Mouse (Mus musculus): Measurements from ENCODE around the gene Map4k2.
A peak's percentile ranks its signal among the peaks of the same experiment; 100 is the strongest.

Gene Map4k2

DNA sequence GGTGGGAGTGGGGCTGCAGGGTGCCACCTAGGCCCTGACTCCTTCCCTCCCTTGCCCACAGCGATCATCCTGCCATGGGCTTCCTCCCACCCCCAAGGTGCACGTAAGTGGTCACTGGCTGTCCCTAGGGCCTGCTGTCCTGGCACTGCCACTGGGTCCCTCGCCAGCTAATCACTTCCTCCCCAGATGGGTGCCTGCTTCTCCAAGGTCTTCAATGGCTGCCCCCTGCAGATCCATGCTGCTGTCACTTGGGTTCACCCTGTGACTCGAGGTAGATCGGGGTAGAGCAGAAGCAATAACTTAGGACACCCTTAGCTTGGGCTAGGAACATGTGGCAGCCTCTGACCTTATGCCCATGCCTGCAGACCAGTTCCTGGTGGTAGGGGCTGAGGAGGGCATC lies 5.1 kb downstream of the Map4k2 start:
- DNase-seq (ENCODE audit: low spot score), result no peak

DNA sequence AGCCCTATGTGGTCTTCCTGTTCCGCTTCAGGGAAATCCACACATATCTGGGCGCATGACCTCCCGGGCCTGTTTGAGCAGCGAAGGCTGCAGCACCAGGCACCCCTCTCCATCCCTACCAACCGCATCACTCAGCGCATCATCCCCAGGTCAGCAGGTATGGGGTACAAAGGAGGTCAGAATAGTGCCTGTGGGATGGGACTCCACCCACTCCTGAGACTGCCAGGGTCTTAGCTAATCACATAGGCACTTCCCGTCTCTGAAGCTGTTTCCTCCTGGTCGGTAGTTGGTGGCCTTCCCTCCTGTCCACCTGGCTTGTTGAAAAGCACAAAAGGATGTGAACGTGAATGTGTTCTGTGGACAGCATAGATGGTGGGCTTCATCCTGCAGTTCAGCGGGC lies 5.7 kb downstream of the Map4k2 start:
- DNase-seq (ENCODE audit: low spot score), result no peak

DNA sequence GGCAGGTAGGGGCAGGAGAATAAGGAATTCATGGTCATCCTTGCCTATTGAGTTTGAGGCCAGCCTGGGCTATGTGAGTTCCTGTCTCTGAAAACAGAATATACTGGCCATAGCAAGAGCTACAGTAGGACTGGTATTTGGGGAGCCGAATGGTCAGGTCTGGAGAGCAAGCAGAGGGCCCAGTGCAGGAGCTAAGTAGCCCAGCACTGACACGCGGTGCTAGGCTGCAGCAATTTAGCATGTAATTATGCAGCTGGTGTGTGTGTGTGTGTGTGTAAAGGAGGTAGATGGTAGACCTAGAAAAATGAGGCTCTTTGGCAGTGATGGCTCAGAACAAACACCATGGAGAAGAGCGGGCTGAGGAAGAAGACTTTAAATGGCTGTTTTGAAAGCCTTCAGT lies 6.7 kb downstream of the Map4k2 start:
- DNase-seq (ENCODE audit: low spot score), result no peak

DNA sequence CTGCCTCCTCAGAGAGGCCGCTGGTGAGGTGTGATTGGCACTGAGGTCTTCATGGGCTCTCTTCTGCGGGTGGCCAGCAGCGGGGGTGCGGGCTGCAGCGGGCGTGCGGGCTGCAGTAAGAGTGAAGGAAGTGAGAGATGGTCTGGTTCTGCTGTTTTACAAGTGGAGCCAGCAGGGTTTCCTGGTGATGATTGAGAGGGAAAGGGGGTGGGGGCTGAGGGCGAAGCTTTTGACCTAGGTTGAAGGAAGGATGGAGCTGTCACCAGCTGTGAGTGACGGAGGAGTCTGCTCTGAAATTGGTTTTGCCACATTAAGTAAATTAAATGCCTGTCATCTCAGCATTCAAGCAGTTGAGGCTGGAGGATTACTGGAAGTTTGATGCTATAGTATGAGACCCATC lies 7.8 kb downstream of the Map4k2 start:
- DNase-seq (ENCODE audit: low spot score), result no peak

DNA sequence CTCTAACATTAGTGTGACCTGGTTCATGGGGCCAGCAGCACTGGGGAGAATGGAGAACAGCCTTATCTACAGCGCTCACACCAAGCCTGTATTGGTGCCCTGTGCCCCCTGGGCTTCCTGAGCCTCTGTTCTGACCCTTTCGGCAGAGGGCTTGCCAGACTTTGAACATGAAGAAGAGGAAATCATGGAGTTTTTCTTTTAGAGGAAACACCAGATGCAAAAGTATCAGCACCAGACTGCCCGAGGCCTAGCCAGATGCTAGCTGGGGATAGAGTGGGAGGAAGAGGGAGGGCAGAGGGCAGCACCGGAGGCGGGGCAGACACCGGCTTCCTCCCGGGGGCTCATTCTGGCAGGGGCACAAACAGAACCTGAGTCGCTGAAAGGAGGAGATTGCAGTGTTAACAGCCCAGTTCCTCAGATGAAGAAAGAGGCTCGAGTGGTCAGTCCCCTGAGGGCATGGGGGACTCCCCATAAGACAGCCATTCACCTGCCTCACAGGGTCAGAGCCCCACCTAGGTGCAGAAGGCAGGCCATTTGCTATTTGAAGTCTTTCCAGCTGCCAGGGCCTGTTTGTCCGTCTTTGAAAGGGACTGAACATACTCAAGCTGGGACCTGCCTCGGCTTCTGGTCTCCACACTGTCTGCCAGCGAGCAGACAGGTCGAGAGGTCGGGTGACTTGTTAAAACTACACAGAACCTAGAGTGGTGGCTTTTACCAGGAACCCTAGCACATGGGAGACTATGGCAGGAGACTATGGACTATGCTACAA lies 8.5 kb downstream of the Map4k2 start:
- DNase-seq (ENCODE audit: low spot score), result peak; percentile 69

DNA sequence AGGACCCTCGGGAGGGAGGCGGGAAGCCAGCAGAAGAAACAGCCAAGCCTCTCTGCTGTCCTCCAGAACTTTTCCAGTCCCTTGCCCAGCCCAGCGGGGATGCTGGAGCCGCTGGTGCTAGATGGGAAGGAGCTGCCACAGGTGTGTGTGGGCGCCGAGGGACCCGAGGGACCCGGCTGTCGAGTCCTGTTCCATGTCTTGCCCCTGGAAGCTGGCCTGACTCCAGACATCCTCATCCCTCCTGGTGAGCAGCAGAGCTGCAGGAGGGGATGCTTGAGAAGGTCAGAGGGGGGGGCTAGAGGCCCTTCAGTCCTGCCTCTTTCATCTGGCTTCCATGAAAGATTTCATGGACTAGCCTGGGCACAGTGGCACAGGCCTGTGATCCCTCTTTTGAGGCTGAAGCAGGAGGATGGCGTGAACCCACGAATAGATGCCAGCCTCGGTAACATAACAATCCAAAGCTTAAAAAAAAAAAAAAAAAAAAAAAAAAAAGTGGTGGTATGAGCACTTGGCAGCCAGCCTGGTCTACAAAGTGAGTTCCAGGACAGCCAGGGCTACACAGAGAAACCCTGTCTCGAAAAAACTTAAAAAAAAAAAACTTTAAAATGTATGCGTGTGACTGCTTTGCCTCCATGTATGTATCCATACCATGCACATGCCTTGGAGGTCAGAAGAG lies 10.6 kb downstream of the Map4k2 start:
- DNase-seq (ENCODE audit: low spot score), result no peak

DNA sequence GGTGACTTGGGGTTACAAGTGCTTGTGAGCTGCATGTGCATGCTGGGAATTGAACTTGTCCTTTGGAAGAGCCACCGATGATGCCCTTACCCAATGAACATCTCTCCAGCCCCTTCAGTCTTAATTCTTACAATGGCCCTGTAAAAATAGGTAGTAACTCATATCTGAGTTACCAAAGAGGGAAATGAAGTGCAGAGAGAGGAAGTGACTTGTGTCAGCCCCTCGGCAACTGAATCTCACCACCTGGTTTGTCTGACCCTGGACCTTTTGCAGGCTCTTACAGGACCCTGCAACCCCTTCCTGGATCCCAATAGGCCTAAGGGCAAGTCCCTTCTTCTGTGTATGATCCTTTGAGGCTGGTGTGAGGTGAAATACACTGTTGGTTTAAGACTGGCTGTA lies 11.2 kb downstream of the Map4k2 start:
- DNase-seq (ENCODE audit: low spot score), result no peak

DNA sequence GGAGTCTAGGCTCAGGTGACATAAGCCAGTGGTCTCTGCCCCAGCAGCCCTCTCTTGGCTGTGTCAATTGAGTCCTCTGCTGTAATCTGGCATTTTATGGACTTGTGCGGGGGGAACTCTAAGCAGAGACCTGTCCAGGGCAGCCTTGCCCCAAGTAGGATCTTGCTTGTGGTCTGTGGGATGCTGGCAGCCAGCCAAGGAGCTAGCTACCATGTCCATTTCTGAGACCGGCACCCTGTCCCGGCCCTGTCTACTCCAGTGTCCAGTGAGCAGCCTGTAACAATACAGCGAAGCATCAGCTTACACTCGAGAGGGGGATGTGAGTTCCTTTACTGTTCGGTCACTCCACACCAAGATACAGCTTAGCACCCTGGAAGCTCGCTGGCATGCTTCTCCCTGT lies 13.1 kb downstream of the Map4k2 start:
- no peak for DNase-seq (ENCODE audit: low spot score)

DNA sequence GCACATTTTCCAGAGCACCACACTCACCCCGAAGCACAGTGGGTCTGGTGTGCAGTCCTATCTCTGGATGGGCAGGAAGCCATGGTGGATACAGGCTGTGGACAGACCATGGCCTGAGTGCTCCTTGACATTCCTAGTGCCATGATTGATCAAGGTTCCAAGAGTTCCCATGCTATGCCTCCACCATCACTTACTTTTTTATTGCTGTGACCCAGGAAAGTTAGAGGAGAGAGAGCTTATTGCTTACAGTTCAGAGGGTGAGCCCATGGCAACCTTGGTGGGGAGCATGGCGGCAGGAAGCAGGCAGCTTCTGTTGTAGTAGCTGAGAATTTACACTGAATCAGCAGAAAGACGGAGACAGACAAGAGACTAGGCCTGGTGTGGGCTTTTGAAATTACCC lies 20.4 kb downstream of the Map4k2 start:
- DNase-seq (ENCODE audit: low spot score), result no peak

DNA sequence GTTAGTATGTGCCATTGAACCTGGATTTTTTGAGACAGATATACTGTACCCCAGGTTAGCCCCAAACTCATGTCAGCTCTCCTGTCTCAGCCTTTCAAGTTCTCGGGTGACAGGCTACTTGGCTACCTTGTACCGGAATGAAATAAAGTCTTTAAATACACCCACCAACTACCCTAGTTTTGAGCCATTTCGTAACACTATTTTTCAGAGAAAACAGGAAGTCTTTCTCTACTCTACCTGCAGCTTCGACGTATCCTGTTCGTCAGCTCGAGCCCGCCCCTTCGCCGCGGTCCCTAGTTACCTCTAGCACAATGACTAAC lies 22.1 kb downstream of the Map4k2 start:
- DNase-seq (ENCODE audit: low spot score), result no peak

DNA sequence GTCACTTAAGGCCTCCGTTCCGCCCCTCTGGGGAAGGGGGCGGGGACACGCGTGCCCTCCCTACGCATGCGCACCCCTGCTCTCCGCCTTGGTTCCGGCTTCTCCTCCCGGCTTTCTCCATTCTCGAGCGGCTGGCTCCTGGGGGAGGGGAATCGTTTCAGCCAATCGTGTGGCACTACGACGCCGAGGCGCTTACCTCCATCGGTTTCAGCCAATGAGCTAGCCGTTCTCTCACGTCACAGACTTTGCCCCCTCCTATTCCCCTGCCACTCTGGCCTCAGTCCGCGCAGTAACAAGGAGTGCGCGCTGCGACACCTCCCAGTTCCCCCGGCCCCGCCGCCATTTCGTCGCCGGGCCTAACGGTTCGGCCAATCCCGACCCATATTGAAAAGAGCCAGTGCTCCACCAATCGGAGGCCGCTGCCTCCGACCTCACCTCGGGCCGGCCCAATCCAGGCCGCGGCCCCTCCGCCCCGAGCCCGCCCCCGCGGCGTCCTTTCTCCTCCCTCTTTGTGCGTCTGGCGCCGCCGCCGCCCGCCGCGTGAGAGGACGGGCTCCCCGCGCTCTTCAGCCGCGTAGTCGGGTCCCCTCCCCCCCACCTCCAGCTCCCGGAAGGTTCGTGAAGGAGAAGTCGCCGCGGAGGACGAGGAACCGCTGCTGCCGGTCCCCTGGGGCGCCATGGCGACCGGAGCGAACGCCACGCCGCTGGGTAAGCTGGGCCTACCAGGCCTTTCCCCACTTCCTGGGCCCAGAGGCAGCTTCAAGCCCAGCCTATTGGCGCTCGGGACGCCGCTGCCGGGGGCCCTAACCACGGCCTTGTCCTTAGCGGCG lies 22.7 kb downstream of the Map4k2 start, which contains the start of gene Sf1:
TSS of gene Sf1 (plus strand) at position 280 of the 830 bp plus-strand sequence.
- peak; percentile 99 for DNase-seq (ENCODE audit: low spot score)

DNA sequence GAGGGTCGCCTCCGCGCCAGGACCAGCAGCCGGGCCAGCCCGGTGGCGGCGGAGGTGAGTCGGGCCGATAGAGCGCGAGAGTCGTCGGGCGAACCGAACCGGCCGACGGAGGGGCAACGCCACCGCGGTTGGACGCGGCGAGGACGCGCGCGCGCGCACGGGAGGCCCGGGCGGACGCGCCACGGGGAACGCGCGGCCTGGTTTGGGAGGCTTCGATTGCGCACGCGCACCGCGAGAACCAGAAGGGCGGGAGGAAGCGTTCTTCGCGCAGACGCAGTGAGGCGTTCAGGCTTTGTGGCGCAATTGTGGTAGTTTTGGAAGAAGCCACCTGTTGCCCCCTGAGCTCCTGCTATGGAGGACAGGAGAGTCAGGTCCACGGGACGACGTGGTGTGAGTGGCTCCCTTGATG lies 23.4 kb downstream of the Map4k2 start:
- peak; percentile 93 for DNase-seq (ENCODE audit: low spot score)

DNA sequence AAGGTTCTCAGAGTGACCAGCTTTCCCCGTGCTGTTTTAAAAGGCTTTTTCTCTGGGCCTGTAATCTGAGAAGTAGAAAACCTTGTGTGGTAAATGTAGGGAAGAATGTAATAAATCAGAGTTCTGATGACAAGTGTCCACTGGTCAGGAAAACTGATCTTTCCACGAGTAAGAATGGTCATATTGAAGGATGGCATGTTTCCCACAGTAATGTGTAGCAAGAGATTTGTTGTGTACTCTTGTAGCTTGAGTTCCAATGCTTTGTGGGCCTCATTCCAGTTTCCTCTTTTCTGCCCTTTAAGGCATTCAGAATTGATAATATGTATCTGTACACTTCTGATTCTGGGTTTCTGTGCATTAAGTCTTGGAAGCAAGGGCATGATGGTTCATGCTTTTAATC lies 23.9 kb downstream of the Map4k2 start:
- no peak for DNase-seq (ENCODE audit: low spot score)

DNA sequence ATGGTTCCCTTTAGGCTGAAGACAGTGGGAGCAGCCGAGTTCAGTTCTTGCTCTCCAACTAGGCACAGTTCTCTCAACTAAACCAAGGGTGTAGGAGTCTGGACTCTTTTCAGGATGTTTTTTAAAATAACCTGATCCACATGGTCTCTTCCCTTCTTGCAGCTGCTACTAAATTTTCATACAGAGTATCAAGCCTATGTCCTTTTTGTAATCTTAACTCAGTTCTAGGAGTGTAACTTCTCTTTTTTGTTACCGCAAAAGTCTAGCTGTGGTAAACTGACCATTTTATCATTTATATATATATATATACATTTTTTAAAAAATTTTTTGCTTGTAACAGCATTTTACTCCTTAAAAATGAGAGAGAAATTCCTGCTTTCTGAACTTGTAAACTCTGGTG lies 29.2 kb downstream of the Map4k2 start:
- no peak for DNase-seq (ENCODE audit: low spot score)

DNA sequence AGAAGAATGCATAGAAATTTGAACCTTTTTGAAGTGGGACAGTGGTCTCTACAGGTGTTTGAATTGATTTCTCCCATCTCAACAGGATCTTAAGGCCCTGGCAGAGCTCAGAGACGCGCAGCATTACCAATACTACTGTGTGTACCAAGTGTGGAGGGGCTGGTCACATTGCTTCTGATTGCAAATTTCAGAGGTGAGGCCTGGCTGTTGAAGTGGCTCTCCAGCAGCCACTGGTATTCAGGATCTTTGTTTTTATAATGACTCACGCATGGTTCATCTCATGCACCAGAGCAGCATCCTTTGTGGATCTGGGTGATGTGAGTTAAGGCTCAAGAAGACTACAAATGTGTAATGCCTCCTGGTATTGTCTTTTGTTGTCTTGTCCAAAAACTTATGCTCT lies 31.5 kb downstream of the Map4k2 start:
- DNase-seq (ENCODE audit: low spot score), result no peak

DNA sequence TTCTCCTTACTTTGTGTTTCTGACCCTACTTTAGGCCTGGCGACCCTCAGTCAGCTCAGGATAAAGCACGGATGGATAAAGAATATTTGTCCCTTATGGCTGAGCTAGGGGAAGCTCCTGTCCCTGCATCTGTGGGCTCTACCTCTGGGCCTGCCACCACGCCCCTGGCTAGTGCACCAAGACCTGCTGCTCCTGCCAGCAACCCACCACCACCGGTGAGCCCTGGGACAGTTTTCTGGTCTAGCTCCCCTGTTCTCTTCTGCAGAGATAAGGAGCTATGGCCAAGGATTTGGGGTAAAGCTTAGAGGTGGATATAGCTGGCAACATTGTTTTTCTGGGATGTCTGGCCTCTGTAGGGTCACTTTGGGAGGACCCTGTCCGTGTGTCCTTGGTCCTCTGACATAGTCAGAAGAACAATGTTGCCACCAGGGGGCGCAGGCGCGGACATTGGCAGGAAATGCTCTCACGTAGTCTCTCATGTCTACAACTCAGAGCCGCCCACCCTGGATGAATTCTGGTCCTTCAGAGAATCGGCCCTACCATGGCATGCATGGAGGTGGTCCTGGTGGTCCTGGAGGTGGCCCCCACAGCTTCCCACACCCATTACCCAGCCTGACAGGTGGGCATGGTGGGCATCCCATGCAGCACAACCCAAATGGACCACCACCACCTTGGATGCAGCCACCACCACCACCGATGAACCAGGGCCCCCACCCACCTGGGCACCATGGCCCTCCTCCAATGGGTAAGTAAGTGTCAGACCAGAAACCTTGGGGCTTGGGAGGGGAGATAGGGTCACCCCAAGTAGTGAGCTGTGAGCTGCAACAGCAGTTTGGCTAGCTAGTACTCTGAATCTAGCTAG lies 32.8 kb downstream of the Map4k2 start:
- DNase-seq (ENCODE audit: low spot score), result peak; percentile 86

DNA sequence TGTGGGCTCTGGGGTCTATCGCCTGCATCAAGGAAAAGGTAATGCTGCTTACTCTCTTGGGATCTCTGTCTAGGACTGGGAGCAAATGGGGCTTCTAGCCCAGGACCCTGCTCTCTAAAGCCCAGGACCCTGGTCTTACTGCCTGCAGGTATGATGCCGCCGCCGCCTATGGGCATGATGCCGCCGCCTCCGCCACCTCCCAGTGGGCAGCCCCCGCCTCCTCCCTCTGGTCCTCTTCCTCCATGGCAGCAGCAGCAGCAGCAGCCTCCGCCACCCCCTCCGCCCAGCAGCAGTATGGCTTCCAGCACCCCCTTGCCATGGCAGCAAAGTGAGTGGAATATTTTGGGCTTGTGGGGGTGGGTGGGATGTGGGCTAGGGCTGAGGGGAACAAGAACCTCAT lies 33.6 kb downstream of the Map4k2 start:
- no peak for DNase-seq (ENCODE audit: low spot score)

DNA sequence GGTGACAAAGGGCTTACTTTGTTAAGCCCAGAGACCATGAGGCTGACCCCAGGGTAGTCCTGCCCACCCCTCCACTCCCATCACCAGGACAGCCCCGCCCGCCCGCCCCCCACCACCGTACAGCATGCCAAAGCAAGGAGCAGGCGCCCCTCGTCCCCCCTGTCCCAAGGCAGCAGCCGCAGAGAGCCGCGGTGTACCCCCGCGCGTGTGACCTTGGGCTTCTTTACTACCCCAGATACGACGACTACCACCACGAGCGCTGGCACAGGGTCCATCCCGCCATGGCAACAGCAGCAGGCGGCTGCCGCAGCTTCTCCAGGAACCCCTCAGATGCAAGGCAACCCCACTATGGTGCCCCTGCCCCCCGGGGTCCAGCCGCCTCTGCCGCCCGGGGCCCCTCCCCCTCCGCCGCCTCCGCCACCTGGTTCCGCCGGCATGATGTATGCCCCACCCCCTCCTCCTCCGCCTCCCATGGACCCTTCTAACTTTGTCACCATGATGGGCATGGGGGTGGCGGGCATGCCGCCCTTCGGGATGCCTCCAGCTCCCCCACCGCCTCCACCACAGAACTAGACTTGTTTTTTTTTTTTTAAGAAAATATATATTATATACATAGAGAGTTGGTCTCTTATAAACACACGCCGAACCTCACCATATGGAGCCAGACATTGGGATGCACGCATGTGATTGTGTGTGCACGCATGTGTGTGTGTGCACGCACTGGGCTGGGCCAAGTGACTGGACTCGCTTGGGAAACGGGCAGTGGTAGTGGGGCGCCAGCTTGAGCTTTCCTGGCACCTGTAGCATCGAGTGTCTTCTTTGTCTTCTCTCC lies 34.7 kb downstream of the Map4k2 start:
- DNase-seq (ENCODE audit: low spot score), result no peak

DNA sequence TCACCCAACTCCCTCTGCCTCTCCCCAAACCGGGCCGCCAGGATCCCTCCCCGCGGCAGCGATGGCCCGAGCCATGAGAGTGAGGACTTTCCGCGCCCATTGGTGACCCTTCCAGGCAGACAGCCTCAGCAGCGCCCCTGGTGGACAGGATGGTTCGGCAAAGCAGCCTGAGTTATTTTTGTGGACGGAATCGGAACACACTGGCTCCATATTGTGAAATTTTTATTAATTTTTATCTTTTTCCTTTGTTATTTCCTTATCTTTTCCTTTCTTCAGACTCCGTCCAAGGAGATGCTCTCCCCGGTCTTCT lies 35.3 kb downstream of the Map4k2 start:
- peak; percentile 64 for DNase-seq (ENCODE audit: low spot score)

DNA sequence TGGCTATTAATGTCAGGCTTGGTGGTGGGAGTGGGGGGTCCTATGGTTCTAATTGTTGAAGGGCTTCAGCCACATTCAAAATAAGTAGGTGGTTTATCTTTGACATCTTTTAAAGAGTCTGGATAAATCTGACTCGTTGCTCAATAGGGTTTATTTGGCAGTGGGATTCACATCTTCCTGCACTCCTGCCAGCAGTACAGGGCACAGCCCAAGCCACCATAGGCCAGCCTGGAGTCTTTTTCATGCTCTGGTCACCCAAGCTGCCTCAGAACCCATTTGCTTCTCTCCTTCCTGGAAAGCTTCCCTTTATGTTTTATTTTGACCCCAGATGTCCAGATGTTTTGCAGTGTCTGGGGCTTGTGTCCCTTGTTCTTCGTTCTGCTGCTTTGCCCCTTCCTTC lies 35.7 kb downstream of the Map4k2 start:
- no peak for DNase-seq (ENCODE audit: low spot score)

DNA sequence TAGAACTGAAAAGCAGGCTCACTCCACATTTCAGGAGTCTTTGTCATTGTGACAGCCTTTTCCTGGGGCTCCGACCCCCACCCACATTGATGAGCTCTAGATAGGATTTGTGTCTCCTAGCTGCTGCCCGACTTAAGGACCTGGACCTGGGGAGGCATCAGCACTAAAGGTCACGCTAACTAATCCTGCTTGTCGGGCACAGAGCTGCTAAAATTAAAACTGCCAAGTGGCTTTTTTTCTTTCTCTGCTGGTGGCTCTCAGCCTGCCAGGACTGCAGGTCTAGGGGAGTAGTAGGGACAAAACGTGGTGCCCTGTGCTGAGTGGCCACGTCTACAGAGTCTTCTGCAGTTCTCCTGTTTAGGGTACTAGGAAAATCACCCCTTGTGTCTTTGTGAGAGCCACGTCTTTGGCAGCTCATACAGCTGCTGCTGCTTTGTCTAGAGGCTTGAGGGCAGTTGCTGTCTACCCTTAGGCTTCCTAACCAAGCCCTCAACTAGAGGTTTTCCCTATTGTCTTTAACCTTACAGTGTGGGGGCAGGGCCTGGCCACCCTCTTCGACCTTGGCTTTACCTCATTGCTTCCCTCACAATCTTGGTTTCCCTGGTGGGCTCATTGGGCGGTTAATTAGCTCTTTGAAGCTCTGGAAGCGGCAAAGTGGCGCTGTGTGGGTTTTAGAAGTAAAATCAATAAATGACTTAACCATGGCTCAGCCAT lies 36.5 kb downstream of the Map4k2 start:
- DNase-seq (ENCODE audit: low spot score), result no peak
